Mouse (Mus musculus): Measurements from ENCODE around the gene Apba3.

Gene Apba3

GRCm38 (mm10) chr10:81290698-81291460, 24.1 kb downstream of the Apba3 start:
- no peak for DNase-seq (ENCODE audit: low spot score)

- no peak for DNase-seq (ENCODE audit: low spot score)
These were observed 24.8 kb downstream of the Apba3 start, which contains the start of gene Tjp3 for GRCm38 (mm10) chr10:81291511-81292104. Gene Tjp3, minus strand, starts transcription at chr10:81291581.

- DNase-seq (ENCODE audit: low spot score), result peak; percentile 99
These were observed 26.0 kb downstream of the Apba3 start, which contains the start of gene Pip5k1c for GRCm38 (mm10) chr10:81292554-81293333. Gene Pip5k1c, plus strand, starts transcription at chr10:81292963.

GRCm38 (mm10) chr10:81293334-81294030, 26.7 kb downstream of the Apba3 start:
- no peak for DNase-seq (ENCODE audit: low spot score)

- no peak for DNase-seq (ENCODE audit: low spot score)
These were observed 27.7 kb downstream of the Apba3 start for GRCm38 (mm10) chr10:81294442-81294841.

GRCm38 (mm10) chr10:81295185-81295584, 28.4 kb downstream of the Apba3 start:
- no peak for DNase-seq (ENCODE audit: low spot score)

GRCm38 (mm10) chr10:81297246-81297645, 30.5 kb downstream of the Apba3 start:
- no peak for DNase-seq (ENCODE audit: low spot score)

- no peak for DNase-seq (ENCODE audit: low spot score)
These were observed 31.1 kb downstream of the Apba3 start for GRCm38 (mm10) chr10:81297845-81298244.

GRCm38 (mm10) chr10:81298369-81299100, 31.8 kb downstream of the Apba3 start:
- DNase-seq (ENCODE audit: low spot score), result no peak

GRCm38 (mm10) chr10:81299585-81300351, 33.0 kb downstream of the Apba3 start:
- DNase-seq (ENCODE audit: low spot score), result no peak

- DNase-seq (ENCODE audit: low spot score), result no peak
These were observed 33.7 kb downstream of the Apba3 start for GRCm38 (mm10) chr10:81300352-81300907.

GRCm38 (mm10) chr10:81301321-81301720, 34.6 kb downstream of the Apba3 start:
- DNase-seq (ENCODE audit: low spot score), result no peak

GRCm38 (mm10) chr10:81302288-81302687, 35.5 kb downstream of the Apba3 start:
- DNase-seq (ENCODE audit: low spot score), result no peak

- no peak for DNase-seq (ENCODE audit: low spot score)
These were observed 36.0 kb downstream of the Apba3 start for GRCm38 (mm10) chr10:81302781-81303218.

- DNase-seq (ENCODE audit: low spot score), result no peak
These were observed 36.5 kb downstream of the Apba3 start for GRCm38 (mm10) chr10:81303258-81303657.

- DNase-seq (ENCODE audit: low spot score), result no peak
These were observed 37.0 kb downstream of the Apba3 start for GRCm38 (mm10) chr10:81303761-81304160.

- peak; percentile 74 for DNase-seq (ENCODE audit: low spot score)
These were observed 38.0 kb downstream of the Apba3 start for GRCm38 (mm10) chr10:81304597-81305238.

- DNase-seq (ENCODE audit: low spot score), result no peak
These were observed 38.9 kb downstream of the Apba3 start for GRCm38 (mm10) chr10:81305663-81306062.

- no peak for DNase-seq (ENCODE audit: low spot score)
These were observed 39.5 kb downstream of the Apba3 start for GRCm38 (mm10) chr10:81306173-81306668.

Data from testis, postnatal 10 days (tissue).